8 mouse cellular contexts compared by ENCODE assay signal in the genomic region with DNA sequence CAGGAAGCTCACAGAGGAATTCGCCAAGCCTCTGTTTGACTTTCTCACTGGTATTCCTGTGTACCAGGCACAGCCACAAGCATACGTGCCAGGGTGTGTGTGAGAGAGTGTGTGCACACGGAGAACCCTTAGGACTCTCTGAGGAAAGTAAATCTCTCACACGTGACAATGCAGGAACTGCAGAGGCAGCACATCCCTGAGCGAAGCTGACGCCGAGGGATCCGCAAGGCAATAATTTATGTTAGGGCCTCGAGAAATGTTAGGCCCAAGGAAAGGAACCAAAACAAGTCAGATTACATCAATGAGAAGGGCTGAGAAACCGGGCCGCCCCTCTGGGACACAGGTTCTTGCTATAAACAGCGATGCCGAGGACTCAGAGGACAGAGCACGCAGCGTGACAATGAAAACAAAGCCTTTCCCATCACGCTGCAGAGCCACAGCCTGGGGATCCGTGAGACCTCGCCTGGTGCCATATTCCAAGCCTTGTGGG.
DNase-seq lines count a peak whose midpoint lies in the region; ATAC-seq lines count a peak whose summit lies in the region.

No protein-coding gene starts in this region.

- peaks cover 39% of the 10 kb centered on the region for H3K4me1 ChIP-seq in forebrain, embryonic 10.5 days
- H3K4me1 ChIP-seq in forebrain, embryonic 11.5 days (replicated peaks; ENCODE audit: control insufficient read depth, insufficient read depth, low read length), result no peaks in the 10 kb centered on the region; the same call in 1 of the 2 replicates
- peaks cover 6% of the 10 kb centered on the region; the same call in 1 of the 2 replicates for H3K4me1 ChIP-seq in midbrain, embryonic 11.5 days (ENCODE audit: control insufficient read depth, insufficient read depth, low read length)

- DNase-seq in forebrain, embryonic 10.5 days (ENCODE audit: extremely low spot score, low spot score), result no peak
- no peak for DNase-seq in forebrain, embryonic 11.5 days (ENCODE audit: low spot score)
- DNase-seq in urinary bladder, postnatal 14 days (ENCODE audit: low spot score), result peak; percentile 48
- no peak for DNase-seq in urinary bladder, postnatal 25 days (ENCODE audit: low spot score)
- DNase-seq in midbrain, embryonic 11.5 days (ENCODE audit: low spot score, missing footprints), result peak; percentile 88
- DNase-seq in natural killer cell, adult 2 months (ENCODE audit: low spot score in 2 of 2), result no peak
- no peak for DNase-seq in adrenal gland, adult 8-10 months
- no peak for DNase-seq in spleen, postnatal 4 days (ENCODE audit: low spot score in 2 of 2)

- peak overlapping the region; percentile 69; the same call in 1 of the 2 replicates for H3K27ac ChIP-seq in forebrain, embryonic 10.5 days
- no peak overlapping the region for H3K27ac ChIP-seq in forebrain, embryonic 11.5 days (ENCODE audit: low read depth, low read length)
- no peak overlapping the region for H3K27ac ChIP-seq in midbrain, embryonic 11.5 days (ENCODE audit: low read depth, low read length)

- no peak overlapping the region for H3K4me3 ChIP-seq in forebrain, embryonic 10.5 days
- no peak overlapping the region for H3K4me3 ChIP-seq in forebrain, embryonic 11.5 days (ENCODE audit: low read depth, low read length)
- H3K4me3 ChIP-seq in midbrain, embryonic 11.5 days (ENCODE audit: low read depth, low read length), result no peak overlapping the region

- ATAC-seq in forebrain, embryonic 11.5 days (replicated peaks; ENCODE audit: low FRiP score), result no peak
- no peak for ATAC-seq in midbrain, embryonic 11.5 days (ENCODE audit: low FRiP score)

- H3K36me3 ChIP-seq in forebrain, embryonic 10.5 days (replicated peaks), result no peaks in the 10 kb centered on the region
- no peaks in the 10 kb centered on the region for H3K36me3 ChIP-seq in forebrain, embryonic 11.5 days (ENCODE audit: control insufficient read depth, insufficient read depth, low read length)
- no peaks in the 10 kb centered on the region for H3K36me3 ChIP-seq in midbrain, embryonic 11.5 days (ENCODE audit: control insufficient read depth, insufficient read depth, low read length)

- H3K9ac ChIP-seq in forebrain, embryonic 11.5 days (ENCODE audit: low read length), result no peak overlapping the region
- H3K9ac ChIP-seq in midbrain, embryonic 11.5 days (ENCODE audit: low read length), result peak overlapping the region; percentile 44; the same call in 1 of the 2 replicates

- no peaks in the 10 kb centered on the region for H3K27me3 ChIP-seq in forebrain, embryonic 10.5 days (ENCODE audit: poor library complexity, severe bottlenecking)
- no peaks in the 10 kb centered on the region for H3K27me3 ChIP-seq in forebrain, embryonic 11.5 days (ENCODE audit: control insufficient read depth, insufficient read depth, low read length)
- H3K27me3 ChIP-seq in midbrain, embryonic 11.5 days (ENCODE audit: control insufficient read depth, insufficient read depth, low read length), result no peaks in the 10 kb centered on the region

- no peaks in the 10 kb centered on the region for H3K9me3 ChIP-seq in forebrain, embryonic 10.5 days
- no peaks in the 10 kb centered on the region for H3K9me3 ChIP-seq in forebrain, embryonic 11.5 days (ENCODE audit: control insufficient read depth, low read length)
- H3K9me3 ChIP-seq in midbrain, embryonic 11.5 days (ENCODE audit: control insufficient read depth, low read length), result no peaks in the 10 kb centered on the region

- 77% methylated on average over 18 of the region's 18 CpGs for WGBS in forebrain, embryonic 10.5 days
- 61% methylated on average over 18 of the region's 18 CpGs for WGBS in forebrain, embryonic 11.5 days
- 49% methylated on average over 18 of the region's 18 CpGs for WGBS in midbrain, embryonic 11.5 days

- H3K4me2 ChIP-seq in forebrain, embryonic 11.5 days (ENCODE audit: low read depth, low read length, severe bottlenecking), result no peak overlapping the region
- H3K4me2 ChIP-seq in midbrain, embryonic 11.5 days, result no peak overlapping the region

Comparison
In these comparisons a context has a peak if more than half of its experiments do, and no peak if none do; other contexts are left out.
1. DNase-seq: peak in urinary bladder, postnatal 14 days (single experiment) and midbrain, embryonic 11.5 days (single experiment); none in forebrain, embryonic 10.5 days (single experiment), forebrain, embryonic 11.5 days (single experiment), urinary bladder, postnatal 25 days (single experiment), natural killer cell, adult 2 months (0 of 2), adrenal gland, adult 8-10 months (single experiment) and spleen, postnatal 4 days (0 of 2).